Mouse (Mus musculus): Measurements from ENCODE around the gene Ube2q1. TPM values are rescaled to one million over a fixed set of nuclear protein-coding genes. Genes with fewer than 3 reads are reported as not detected.
A peak's percentile ranks its signal among the peaks of the same experiment; 100 is the strongest.

The Ube2q1 gene
- 49.2 TPM for polyA plus RNA-seq (2012; fragmentation: generic; extraction: Trizol)
- long read RNA-seq, experiment 1, partial matches to known transcripts, result 6 of 6 reads
- long read RNA-seq, experiment 1, other reads (novel, unspliced or antisense), result 0 of 6 reads
- long read RNA-seq, experiment 2, partial matches to known transcripts, result 0 of 6 reads
- long read RNA-seq, experiment 2, other reads (novel, unspliced or antisense), result 2 of 6 reads

GRCm38 (mm10) chr3:89772968-89773709, at the start of gene Ube2q1:
Ube2q1 (plus strand) TSS chr3:89773616.
- TF ChIP-seq MYOG (IDR thresholded peaks at IDR 0.05; ENCODE audit: control insufficient read depth, extremely low read depth, insufficient read length) (no peak), USF1 (IDR thresholded peaks at IDR 0.05; ENCODE audit: low read depth) (peak; percentile 92), FOSL1 (IDR thresholded peaks at IDR 0.05; ENCODE audit: insufficient read depth, low read length, poor library complexity, severe bottlenecking) (no peak), CEBPB (IDR thresholded peaks at IDR 0.05; ENCODE audit: low read depth) (no peak), MAX (IDR thresholded peaks at IDR 0.05) (peak; percentile 99), CTCF (IDR thresholded peaks at IDR 0.05; ENCODE audit: control insufficient read depth, insufficient read depth, insufficient read length) (no peak), MYOD1 (IDR thresholded peaks at IDR 0.05; ENCODE audit: control insufficient read depth, insufficient read length, low read depth) (no peak)
- H3K79me3 ChIP-seq (ENCODE audit: low read depth), result peaks cover 20% of the 10 kb centered on the region
- H3ac ChIP-seq (ENCODE audit: control insufficient read depth, insufficient read length, low read depth), result peak within 1 kb of the TSS; percentile 91

DNA sequence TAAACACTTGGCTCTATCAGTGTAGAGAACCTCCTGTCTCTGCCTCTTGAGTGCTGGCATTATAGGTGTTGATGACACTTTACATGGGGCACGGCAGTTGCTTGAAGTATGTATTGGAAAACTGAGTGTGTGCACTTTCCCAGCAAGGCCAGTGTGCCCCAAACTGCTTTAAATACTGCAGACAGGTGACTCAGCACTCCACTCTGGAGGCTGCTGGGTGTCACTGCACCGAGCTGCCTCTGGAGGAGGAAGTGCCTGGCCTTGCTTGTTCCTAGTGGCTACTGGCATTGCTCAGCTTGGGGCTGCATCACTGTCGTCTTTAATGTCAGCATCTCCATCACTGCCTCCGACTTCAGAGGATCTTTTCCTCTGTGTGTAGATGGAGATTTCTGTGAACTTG, 46.4 kb upstream of the Ube2q1 start:
- no peaks in the 10 kb centered on the region for H3K27me3 ChIP-seq (ENCODE audit: control insufficient read depth, insufficient read depth, insufficient read length)
- H3K79me3 ChIP-seq (ENCODE audit: low read depth), result peaks cover 20% of the 10 kb centered on the region
- H3ac ChIP-seq (ENCODE audit: control insufficient read depth, insufficient read length, low read depth), result no peak overlapping the region
- H3K4me3 ChIP-seq (ENCODE audit: insufficient read depth, poor library complexity, severe bottlenecking), result no peak overlapping the region
- H3K79me2 ChIP-seq (ENCODE audit: control insufficient read depth, insufficient read depth), result peaks cover 75% of the 10 kb centered on the region
- TF ChIP-seq CTCF (IDR thresholded peaks at IDR 0.05; ENCODE audit: control insufficient read depth, insufficient read depth, insufficient read length) (peak; percentile 31), MYOG (IDR thresholded peaks at IDR 0.05; ENCODE audit: control insufficient read depth, extremely low read depth, insufficient read length) (no peak)
- H3K36me3 ChIP-seq (ENCODE audit: control insufficient read depth, insufficient read depth), result no peaks in the 10 kb centered on the region

More at GRCm38 (mm10) chr3:89772968-89773709, at the start of gene Ube2q1:
- no peaks in the 10 kb centered on the region for H3K27me3 ChIP-seq (ENCODE audit: control insufficient read depth, insufficient read depth, insufficient read length)
- peak within 1 kb of the TSS; percentile 86 for H3K4me3 ChIP-seq (ENCODE audit: insufficient read depth, poor library complexity, severe bottlenecking)
- H3K79me2 ChIP-seq (ENCODE audit: control insufficient read depth, insufficient read depth), result peaks cover 31% of the 10 kb centered on the region
- peaks cover 26% of the 10 kb centered on the region for H3K36me3 ChIP-seq (ENCODE audit: control insufficient read depth, insufficient read depth)

DNA sequence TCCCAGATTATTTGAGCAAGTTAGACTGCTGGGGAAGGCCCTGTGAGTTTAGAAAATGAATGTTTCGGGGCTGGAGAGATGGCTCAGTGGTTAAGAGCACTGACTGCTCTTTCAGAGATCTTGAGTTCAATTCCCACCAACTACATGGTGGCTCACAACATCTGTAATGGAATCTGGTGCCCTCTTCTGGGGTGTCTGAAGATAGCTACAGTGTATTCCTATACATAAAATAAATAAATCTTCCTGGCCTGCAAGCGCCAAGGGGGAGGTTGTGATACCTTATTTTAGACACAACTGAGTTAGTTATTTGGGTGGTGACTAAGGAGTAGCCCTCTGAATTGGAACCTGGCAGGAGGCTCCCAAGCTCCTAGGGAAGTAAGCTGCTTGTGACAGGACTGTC, 44.6 kb upstream of the Ube2q1 start:
- Histone ChIP-seq H3K4me3 (ENCODE audit: insufficient read depth, poor library complexity, severe bottlenecking) (no peak overlapping the region), H3K36me3 (ENCODE audit: control insufficient read depth, insufficient read depth) (no peaks in the 10 kb centered on the region), H3ac (ENCODE audit: control insufficient read depth, insufficient read length, low read depth) (no peak overlapping the region), H3K27me3 (ENCODE audit: control insufficient read depth, insufficient read depth, insufficient read length) (no peaks in the 10 kb centered on the region), H3K79me3 (ENCODE audit: low read depth) (peaks cover 16% of the 10 kb centered on the region), H3K79me2 (ENCODE audit: control insufficient read depth, insufficient read depth) (peaks cover 80% of the 10 kb centered on the region)
- no peak for TF ChIP-seq CEBPB (IDR thresholded peaks at IDR 0.05; ENCODE audit: low read depth)
- TF ChIP-seq MYOG (IDR thresholded peaks at IDR 0.05; ENCODE audit: control insufficient read depth, extremely low read depth, insufficient read length), result no peak
- no peak for TF ChIP-seq MYOD1 (IDR thresholded peaks at IDR 0.05; ENCODE audit: control insufficient read depth, insufficient read length, low read depth)
- TF ChIP-seq CTCF (IDR thresholded peaks at IDR 0.05; ENCODE audit: control insufficient read depth, insufficient read depth, insufficient read length), result no peak
- no peak for TF ChIP-seq FOSL1 (IDR thresholded peaks at IDR 0.05; ENCODE audit: insufficient read depth, low read length, poor library complexity, severe bottlenecking)
- TF ChIP-seq USF1 (IDR thresholded peaks at IDR 0.05; ENCODE audit: low read depth), result no peak

- H3K27me3 ChIP-seq (ENCODE audit: control insufficient read depth, insufficient read depth, insufficient read length), result no peaks in the 10 kb centered on the region
- peak overlapping the region; percentile 79 for H3ac ChIP-seq (ENCODE audit: control insufficient read depth, insufficient read length, low read depth)
- peaks cover 16% of the 10 kb centered on the region for H3K79me3 ChIP-seq (ENCODE audit: low read depth)
- peaks cover 76% of the 10 kb centered on the region for H3K79me2 ChIP-seq (ENCODE audit: control insufficient read depth, insufficient read depth)
- H3K4me3 ChIP-seq (ENCODE audit: insufficient read depth, poor library complexity, severe bottlenecking), result peak overlapping the region; percentile 52
- H3K36me3 ChIP-seq (ENCODE audit: control insufficient read depth, insufficient read depth), result no peaks in the 10 kb centered on the region
- TF ChIP-seq MAX (IDR thresholded peaks at IDR 0.05) (no peak), CTCF (IDR thresholded peaks at IDR 0.05; ENCODE audit: control insufficient read depth, insufficient read depth, insufficient read length) (no peak), FOSL1 (IDR thresholded peaks at IDR 0.05; ENCODE audit: insufficient read depth, low read length, poor library complexity, severe bottlenecking) (no peak), USF1 (IDR thresholded peaks at IDR 0.05; ENCODE audit: low read depth) (no peak), MYOD1 (IDR thresholded peaks at IDR 0.05; ENCODE audit: control insufficient read depth, insufficient read length, low read depth) (no peak), MYOG (IDR thresholded peaks at IDR 0.05; ENCODE audit: control insufficient read depth, extremely low read depth, insufficient read length) (no peak), CEBPB (IDR thresholded peaks at IDR 0.05; ENCODE audit: low read depth) (no peak)
Observed at GRCm38 (mm10) chr3:89730350-89731331, 42.8 kb upstream of the Ube2q1 start.

DNA sequence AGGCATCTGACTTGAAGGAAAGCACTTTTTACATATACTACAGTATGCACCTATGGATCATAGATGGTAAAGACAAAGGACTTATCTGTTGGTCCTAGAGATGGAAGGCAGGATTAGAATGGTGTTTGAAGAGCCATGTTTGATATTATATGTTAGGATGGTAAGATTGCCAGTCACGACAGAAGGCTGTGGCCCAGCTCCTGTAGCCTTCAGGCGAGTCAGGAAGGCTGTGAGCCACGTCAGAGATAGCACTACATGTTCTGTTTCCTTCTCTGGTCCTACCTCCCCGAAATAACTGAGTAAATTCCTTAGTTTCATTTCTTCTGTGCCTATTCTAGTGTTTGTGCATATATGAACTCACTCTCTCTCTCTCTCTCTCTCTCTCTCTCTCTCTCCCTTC, 41.3 kb upstream of the Ube2q1 start:
- H3K79me2 ChIP-seq (ENCODE audit: control insufficient read depth, insufficient read depth), result peaks cover 66% of the 10 kb centered on the region
- H3K4me3 ChIP-seq (ENCODE audit: insufficient read depth, poor library complexity, severe bottlenecking), result no peak overlapping the region
- no peaks in the 10 kb centered on the region for H3K36me3 ChIP-seq (ENCODE audit: control insufficient read depth, insufficient read depth)
- H3K79me3 ChIP-seq (ENCODE audit: low read depth), result peaks cover 16% of the 10 kb centered on the region
- H3K27me3 ChIP-seq (ENCODE audit: control insufficient read depth, insufficient read depth, insufficient read length), result no peaks in the 10 kb centered on the region
- no peak overlapping the region for H3ac ChIP-seq (ENCODE audit: control insufficient read depth, insufficient read length, low read depth)
- TF ChIP-seq MAX (IDR thresholded peaks at IDR 0.05), result no peak
- TF ChIP-seq FOSL1 (IDR thresholded peaks at IDR 0.05; ENCODE audit: insufficient read depth, low read length, poor library complexity, severe bottlenecking), result no peak
- no peak for TF ChIP-seq MYOD1 (IDR thresholded peaks at IDR 0.05; ENCODE audit: control insufficient read depth, insufficient read length, low read depth)
- no peak for TF ChIP-seq CTCF (IDR thresholded peaks at IDR 0.05; ENCODE audit: control insufficient read depth, insufficient read depth, insufficient read length)
